Mouse (Mus musculus) forebrain, embryonic 16.5 days (tissue): ENCODE data around the gene Stam2. TPM values are rescaled to one million over a fixed set of nuclear protein-coding genes. Genes with fewer than 3 reads are reported as not detected.
A peak's percentile ranks its signal among the peaks of the same experiment; 100 is the strongest.

Experiments
- ATAC-seq: fragments of 200-750 bp; cut with Nextera tagmentation; 2 replicates; pipeline ENCODE4 v1.8.0; 2017; ENCODE audit warnings: mild to moderate bottlenecking, moderate library complexity
- H3K27ac ChIP-seq: fragments of 300-500 bp; sonication (generic); 2 replicates; pipeline ENCODE4 v1.5.1; 2014; ENCODE audit warnings: low read length, control low read depth
- H3K27me3 ChIP-seq: fragments of 300-500 bp; sonication (generic); replicated peaks from 2 replicates; pipeline ENCODE4 v1.6.1; 2014; ENCODE audit warnings: low read length; ENCODE audit not compliant: control insufficient read depth, insufficient read depth
- H3K36me3 ChIP-seq: fragments of 300-500 bp; sonication (generic); 2 replicates; pipeline ENCODE4 v1.6.1; 2014; ENCODE audit not compliant: control insufficient read depth, insufficient read depth
- H3K4me1 ChIP-seq: fragments of 300-500 bp; sonication (generic); replicated peaks from 2 replicates; pipeline ENCODE4 v1.6.1; 2014; ENCODE audit warnings: low read length; ENCODE audit not compliant: control insufficient read depth, insufficient read depth
- H3K4me2 ChIP-seq: fragments of 300-500 bp; sonication (generic); 2 replicates; pipeline ENCODE4 v1.6.1; 2014; ENCODE audit warnings: mild to moderate bottlenecking, low read length, control low read depth
- H3K4me3 ChIP-seq: fragments of 300-500 bp; sonication (generic); replicated peaks from 2 replicates; pipeline ENCODE4 v1.5.1; 2014; ENCODE audit warnings: mild to moderate bottlenecking, low read length, control low read depth
- H3K9ac ChIP-seq: fragments of 300-500 bp; sonication (generic); replicated peaks from 2 replicates; pipeline ENCODE4 v1.6.1; 2014; ENCODE audit warnings: low read depth, low read length, control low read depth
- H3K9me3 ChIP-seq: fragments of 300-500 bp; sonication (generic); 2 replicates; pipeline ENCODE4 v1.6.1; 2016; ENCODE audit warnings: low read length; ENCODE audit not compliant: control insufficient read depth
- WGBS: fragments of 180-500 bp; shearing (Covaris S2); extraction: QIAGEN DNeasy Blood & Tissue Kit; methylation state at CpG from one replicate; pipeline ENCODE4 v1.1.7; 2014; 5-methylcytosine and 5-hydroxymethylcytosine counted together
- polyA plus RNA-seq: library from polyadenylated mRNA; unstranded; fragments of >200 nt; fragmentation: Nextera tagmentation; extraction: Ambion mirVana; gene quantifications from 2 replicates; pipeline ENCODE4 v1.2.1, GENCODE M21; 2015

The Stam2 gene
- polyA plus RNA-seq, 1 experiment from 2014 or later, result 49.8 TPM

GRCm38 (mm10) chr2:52709417-52709816 lies 32.7 kb downstream of the Stam2 start:
- Histone ChIP-seq H3K4me1 (no peaks in the 10 kb centered on the region), H3K27ac (no peak overlapping the region), H3K27me3 (no peaks in the 10 kb centered on the region), H3K4me3 (no peak overlapping the region), H3K9me3 (no peaks in the 10 kb centered on the region), H3K36me3 (peaks cover 18% of the 10 kb centered on the region), H3K9ac (no peak overlapping the region), H3K4me2 (no peak overlapping the region)
- WGBS, result 92% methylated on average over 5 of the region's 5 CpGs
- ATAC-seq, result no peak

GRCm38 (mm10) chr2:52701368-52702036 lies 40.6 kb downstream of the Stam2 start:
- no peak overlapping the region for H3K27ac ChIP-seq
- ATAC-seq, result no peak
- H3K27me3 ChIP-seq, result no peaks in the 10 kb centered on the region
- no peak overlapping the region for H3K4me3 ChIP-seq
- no peaks in the 10 kb centered on the region for H3K4me1 ChIP-seq
- H3K9ac ChIP-seq, result no peak overlapping the region
- H3K4me2 ChIP-seq, result no peak overlapping the region
- WGBS, result 66% methylated on average over 11 of the region's 11 CpGs
- no peaks in the 10 kb centered on the region for H3K9me3 ChIP-seq
- peaks cover 10% of the 10 kb centered on the region for H3K36me3 ChIP-seq

- 59% methylated on average over 5 of the region's 5 CpGs for WGBS
- H3K27ac ChIP-seq, result no peak overlapping the region
- H3K9me3 ChIP-seq, result no peaks in the 10 kb centered on the region
- peaks cover 3% of the 10 kb centered on the region for H3K36me3 ChIP-seq
- no peak overlapping the region for H3K4me3 ChIP-seq
- no peak overlapping the region for H3K9ac ChIP-seq
- no peak for ATAC-seq
- H3K4me1 ChIP-seq, result no peaks in the 10 kb centered on the region
- no peaks in the 10 kb centered on the region for H3K27me3 ChIP-seq
- H3K4me2 ChIP-seq, result no peak overlapping the region
Observed at GRCm38 (mm10) chr2:52700352-52700751, 41.7 kb downstream of the Stam2 start.

GRCm38 (mm10) chr2:52694604-52695003 lies 47.5 kb downstream of the Stam2 start:
- Histone ChIP-seq H3K4me3 (no peak overlapping the region), H3K27ac (no peak overlapping the region), H3K4me1 (no peaks in the 10 kb centered on the region), H3K36me3 (no peaks in the 10 kb centered on the region), H3K27me3 (no peaks in the 10 kb centered on the region), H3K9ac (no peak overlapping the region), H3K9me3 (no peaks in the 10 kb centered on the region), H3K4me2 (no peak overlapping the region)
- 88% methylated on average over 6 of the region's 6 CpGs for WGBS
- no peak for ATAC-seq

GRCm38 (mm10) chr2:52691745-52692144 lies 50.3 kb downstream of the Stam2 start:
- H3K4me2 ChIP-seq, result no peak overlapping the region
- WGBS, result 57% methylated on average over 4 of the region's 4 CpGs
- H3K9ac ChIP-seq, result no peak overlapping the region
- no peaks in the 10 kb centered on the region for H3K27me3 ChIP-seq
- no peak overlapping the region for H3K27ac ChIP-seq
- H3K4me3 ChIP-seq, result no peak overlapping the region
- H3K36me3 ChIP-seq, result no peaks in the 10 kb centered on the region
- H3K9me3 ChIP-seq, result no peaks in the 10 kb centered on the region
- H3K4me1 ChIP-seq, result no peaks in the 10 kb centered on the region
- ATAC-seq, result no peak

- H3K4me2 ChIP-seq, result no peak overlapping the region
- no peak overlapping the region for H3K4me3 ChIP-seq
- no peaks in the 10 kb centered on the region for H3K9me3 ChIP-seq
- ATAC-seq, result no peak
- no peaks in the 10 kb centered on the region for H3K27me3 ChIP-seq
- H3K36me3 ChIP-seq, result no peaks in the 10 kb centered on the region
- WGBS, result 84% methylated on average over 6 of the region's 6 CpGs
- no peaks in the 10 kb centered on the region for H3K4me1 ChIP-seq
- no peak overlapping the region for H3K27ac ChIP-seq
- no peak overlapping the region for H3K9ac ChIP-seq
Observed at GRCm38 (mm10) chr2:52686601-52687000, 55.5 kb downstream of the Stam2 start.

- 69% methylated on average over 4 of the region's 4 CpGs for WGBS
- H3K4me2 ChIP-seq, result no peak overlapping the region
- no peaks in the 10 kb centered on the region for H3K9me3 ChIP-seq
- H3K4me1 ChIP-seq, result peaks cover 14% of the 10 kb centered on the region
- peaks cover 8% of the 10 kb centered on the region; the same call in 1 of the 2 replicates for H3K27me3 ChIP-seq
- no peak overlapping the region for H3K27ac ChIP-seq
- no peaks in the 10 kb centered on the region for H3K36me3 ChIP-seq
- no peak overlapping the region for H3K9ac ChIP-seq
- no peak for ATAC-seq
- no peak overlapping the region for H3K4me3 ChIP-seq
Observed at GRCm38 (mm10) chr2:52677589-52677988, 64.5 kb downstream of the Stam2 start.

- peaks cover 14% of the 10 kb centered on the region for H3K4me1 ChIP-seq
- H3K9me3 ChIP-seq, result no peaks in the 10 kb centered on the region
- H3K4me2 ChIP-seq, result peak overlapping the region; percentile 95
- WGBS, result 9% methylated on average over 6 of the region's 6 CpGs
- ATAC-seq, result peak; percentile 13
- peaks cover 8% of the 10 kb centered on the region; the same call in 1 of the 2 replicates for H3K27me3 ChIP-seq
- no peaks in the 10 kb centered on the region for H3K36me3 ChIP-seq
- peak overlapping the region; percentile 78 for H3K4me3 ChIP-seq
- H3K9ac ChIP-seq, result no peak overlapping the region; the same call in 1 of the 2 replicates
- no peak overlapping the region for H3K27ac ChIP-seq
Observed at GRCm38 (mm10) chr2:52676913-52677303, 65.2 kb downstream of the Stam2 start.

GRCm38 (mm10) chr2:52676023-52676912 lies 65.8 kb downstream of the Stam2 start, which contains the start of gene Cacnb4:
Gene Cacnb4, minus strand, starts transcription at chr2:52676831.
- peak within 1 kb of the TSS; percentile 95 for H3K4me2 ChIP-seq
- peak; percentile 92 for ATAC-seq

More at GRCm38 (mm10) chr2:52676023-52676912, 65.8 kb downstream of the Stam2 start, which contains the start of gene Cacnb4:
- peak within 1 kb of the TSS; percentile 86 for H3K9ac ChIP-seq
- H3K4me3 ChIP-seq, result peak within 1 kb of the TSS; percentile 78
- under 1% methylated on average over 43 of the region's 77 CpGs for WGBS
- H3K27me3 ChIP-seq, result peaks cover 8% of the 10 kb centered on the region; the same call in 1 of the 2 replicates
- H3K36me3 ChIP-seq, result no peaks in the 10 kb centered on the region
- peaks cover 14% of the 10 kb centered on the region for H3K4me1 ChIP-seq
- peak within 1 kb of the TSS; percentile 51 for H3K27ac ChIP-seq
- H3K9me3 ChIP-seq, result no peaks in the 10 kb centered on the region
